Mouse (Mus musculus) hindbrain, embryonic 10.5 days (tissue): ENCODE measurements around the gene Cntrl. TPM values are rescaled to one million over a fixed set of nuclear protein-coding genes. Genes with fewer than 3 reads are reported as not detected.

Source experiments
- DNase-seq: peaks from one replicate; pipeline ENCODE4 v3.0.0-alpha.2; 2017; ENCODE audit warnings: low spot score
- H3K27ac ChIP-seq: fragments of 300-500 bp; sonication (generic); 2 replicates; pipeline ENCODE4 v1.5.1; 2016; ENCODE audit warnings: mild to moderate bottlenecking, moderate library complexity
- H3K27me3 ChIP-seq: fragments of 300-500 bp; sonication (generic); 2 replicates; pipeline ENCODE4 v1.6.1; 2016; ENCODE audit warnings: mild to moderate bottlenecking; ENCODE audit not compliant: poor library complexity, insufficient read depth, severe bottlenecking
- H3K36me3 ChIP-seq: fragments of 300-500 bp; sonication (generic); 2 replicates; pipeline ENCODE4 v1.6.1; 2016; ENCODE audit warnings: mild to moderate bottlenecking, moderate library complexity
- H3K4me1 ChIP-seq: fragments of 300-500 bp; sonication (generic); replicated peaks from 2 replicates; pipeline ENCODE4 v1.6.1; 2016; ENCODE audit warnings: mild to moderate bottlenecking
- H3K4me3 ChIP-seq: fragments of 300-500 bp; sonication (generic); 2 replicates; pipeline ENCODE4 v1.5.1; 2016; ENCODE audit warnings: mild to moderate bottlenecking, moderate library complexity
- H3K9me3 ChIP-seq: fragments of 300-500 bp; sonication (generic); 2 replicates; pipeline ENCODE4 v1.6.1; 2016; ENCODE audit warnings: mild to moderate bottlenecking, moderate library complexity
- WGBS: fragments of 180-500 bp; shearing (Covaris S2); methylation state at CpG from one replicate; pipeline ENCODE4 v1.1.7; 2016; 5-methylcytosine and 5-hydroxymethylcytosine counted together
- polyA plus RNA-seq: library from polyadenylated mRNA; unstranded; fragments of >200 nt; fragmentation: Nextera tagmentation; extraction: Ambion mirVana; gene quantifications from 2 replicates; pipeline ENCODE4 v1.2.1, GENCODE M21; 2016

Cntrl gene
- polyA plus RNA-seq, 1 experiment from 2014 or later, result 21.1 TPM

GRCm38 (mm10) chr2:35215363-35215762 lies 106.1 kb downstream of the Cntrl start:
- Histone ChIP-seq H3K27me3 (no peaks in the 10 kb centered on the region), H3K9me3 (no peaks in the 10 kb centered on the region), H3K27ac (peak overlapping the region; percentile 88), H3K36me3 (no peaks in the 10 kb centered on the region), H3K4me1 (peaks cover 18% of the 10 kb centered on the region), H3K4me3 (peak overlapping the region; percentile 25)
- WGBS, result 45% methylated on average over 14 of the region's 14 CpGs
- peak; percentile 38 for DNase-seq

DNA sequence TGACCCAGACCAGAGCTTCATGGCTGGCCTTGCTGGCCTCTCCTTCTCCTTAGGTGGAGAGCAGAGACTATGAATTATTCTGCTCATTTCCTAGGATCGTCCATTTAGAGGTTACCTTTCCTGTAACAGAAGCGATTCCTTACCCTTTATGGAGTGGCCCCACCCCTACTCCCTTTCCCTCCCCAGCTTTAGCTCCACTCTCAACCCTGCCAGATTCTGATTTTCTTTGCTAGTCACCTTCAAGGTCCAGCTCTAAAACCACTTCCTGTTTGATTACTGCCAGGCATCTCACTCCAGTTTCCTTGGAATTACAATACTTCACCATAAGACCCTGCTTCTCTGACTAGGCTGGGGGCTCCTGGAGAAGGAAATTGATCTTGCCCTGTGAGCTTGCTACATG lies 107.4 kb downstream of the Cntrl start:
- no peak overlapping the region for H3K4me3 ChIP-seq
- no peaks in the 10 kb centered on the region for H3K27me3 ChIP-seq
- H3K27ac ChIP-seq, result no peak overlapping the region
- H3K36me3 ChIP-seq, result no peaks in the 10 kb centered on the region
- DNase-seq, result no peak
- 89% methylated on average over 2 of the region's 2 CpGs for WGBS
- no peaks in the 10 kb centered on the region for H3K9me3 ChIP-seq
- peaks cover 18% of the 10 kb centered on the region for H3K4me1 ChIP-seq

DNA sequence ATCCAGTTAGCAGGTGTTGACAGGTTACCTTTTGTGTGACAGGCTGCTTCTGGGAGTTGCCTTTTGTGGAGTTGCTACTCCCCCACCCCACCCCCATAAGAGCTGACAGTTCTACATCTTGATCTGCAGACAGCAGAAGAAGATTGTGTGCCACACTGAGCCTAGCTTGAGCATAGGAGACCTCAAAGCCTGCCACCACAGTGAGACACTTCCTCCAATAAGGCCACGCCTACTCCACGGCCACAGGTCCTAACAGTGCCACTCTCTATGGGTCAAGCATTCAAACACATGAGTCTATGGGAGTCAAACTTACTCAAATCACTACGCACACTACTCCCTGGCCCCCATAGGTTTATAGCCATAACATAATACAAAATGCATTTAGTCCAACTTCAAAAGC lies 109.4 kb downstream of the Cntrl start:
- 90% methylated on average over 3 of the region's 3 CpGs for WGBS
- DNase-seq, result no peak
- no peaks in the 10 kb centered on the region for H3K9me3 ChIP-seq

DNA sequence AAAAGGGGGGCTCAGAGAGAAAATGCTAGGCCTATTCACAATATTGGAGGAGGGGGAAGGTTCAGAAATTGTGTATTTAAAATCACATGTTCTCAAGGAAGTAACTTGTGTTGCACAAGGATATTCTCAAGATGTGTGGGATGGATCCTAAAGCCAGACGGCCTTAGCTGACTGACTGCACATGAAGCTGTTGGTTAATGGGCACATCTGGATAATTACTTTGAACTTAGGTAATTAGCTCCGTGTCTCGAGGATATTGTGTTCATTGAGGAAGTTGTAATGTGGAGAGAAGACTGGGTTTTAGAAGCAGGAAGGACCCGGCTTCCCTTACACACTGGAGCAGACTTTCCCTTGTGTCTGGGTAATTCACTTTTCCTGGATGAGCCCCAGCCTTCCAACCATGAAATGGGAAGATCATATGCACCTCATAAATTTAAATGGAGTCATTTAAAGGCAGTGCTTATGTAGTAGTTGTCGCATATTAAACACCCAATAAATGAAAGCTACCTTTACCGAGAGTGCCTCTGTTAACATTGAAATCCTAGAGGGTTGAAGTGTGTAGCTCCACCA lies 113.6 kb downstream of the Cntrl start:
- Histone ChIP-seq H3K27ac (no peak overlapping the region), H3K27me3 (no peaks in the 10 kb centered on the region), H3K36me3 (no peaks in the 10 kb centered on the region), H3K9me3 (no peaks in the 10 kb centered on the region), H3K4me3 (no peak overlapping the region), H3K4me1 (0 out of 2 replicates have a peak, but pooled peaks cover 2% of the 10 kb centered on the region)
- DNase-seq, result no peak
- 80% methylated on average over 6 of the region's 6 CpGs for WGBS

More for the DNA sequence above, 109.4 kb downstream of the Cntrl start:
- no peak overlapping the region for H3K4me3 ChIP-seq
- H3K27ac ChIP-seq, result no peak overlapping the region
- H3K36me3 ChIP-seq, result no peaks in the 10 kb centered on the region
- peaks cover 18% of the 10 kb centered on the region for H3K4me1 ChIP-seq
- H3K27me3 ChIP-seq, result no peaks in the 10 kb centered on the region

DNA sequence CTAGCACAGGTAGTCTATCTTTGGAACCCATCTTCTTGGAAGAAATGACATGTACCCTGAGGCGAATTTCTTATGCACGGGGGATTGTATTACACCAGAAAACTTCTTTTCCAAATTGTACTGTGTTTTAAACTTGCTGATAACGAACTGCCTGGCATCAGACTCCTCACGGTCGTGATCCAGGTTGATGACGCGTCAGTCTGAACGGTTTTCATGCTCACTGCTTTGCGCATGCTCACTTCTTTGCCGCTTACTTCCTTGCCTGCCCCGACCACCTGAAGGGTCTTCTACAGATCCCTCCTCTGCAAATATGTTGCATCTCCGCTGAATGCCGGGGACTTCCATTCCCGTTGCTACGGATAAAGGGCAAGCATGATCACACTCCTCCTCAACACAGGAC lies 115.0 kb downstream of the Cntrl start:
- WGBS, result 93% methylated on average over 15 of the region's 15 CpGs
- Histone ChIP-seq H3K9me3 (no peaks in the 10 kb centered on the region), H3K36me3 (no peaks in the 10 kb centered on the region), H3K27ac (no peak overlapping the region), H3K4me1 (0 out of 2 replicates have a peak, but pooled peaks cover 15% of the 10 kb centered on the region), H3K27me3 (no peaks in the 10 kb centered on the region), H3K4me3 (no peak overlapping the region)
- no peak for DNase-seq

DNA sequence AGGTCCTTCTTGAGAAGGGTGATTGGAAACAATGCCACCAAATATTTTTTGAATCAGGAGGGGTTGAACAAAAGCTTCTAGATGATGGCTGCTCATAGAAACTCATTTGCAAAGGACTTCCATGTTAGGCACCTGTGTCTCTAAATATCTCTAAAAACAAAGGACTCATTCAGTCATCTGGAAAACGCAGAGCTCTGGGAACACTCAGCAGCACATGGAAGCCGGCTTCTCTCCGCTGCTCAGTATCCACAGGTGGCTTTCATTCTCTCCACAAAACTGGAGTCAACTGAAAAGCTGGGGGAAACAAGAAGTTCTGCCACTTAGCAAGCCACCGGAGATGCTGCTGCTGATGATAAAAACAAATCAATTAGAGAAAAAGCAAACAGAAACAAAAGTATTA lies 118.9 kb downstream of the Cntrl start:
- Histone ChIP-seq H3K27ac (no peak overlapping the region), H3K4me3 (no peak overlapping the region), H3K9me3 (no peaks in the 10 kb centered on the region), H3K36me3 (no peaks in the 10 kb centered on the region), H3K4me1 (peaks cover 29% of the 10 kb centered on the region), H3K27me3 (no peaks in the 10 kb centered on the region)
- DNase-seq, result no peak
- WGBS, result 42% methylated on average over 4 of the region's 4 CpGs

Other genes with a start within 250 kb of the Cntrl start
- gene Cutal, start 235.1 kb upstream of the Cntrl start, polyA plus RNA-seq, result 0.16 TPM in 1 of 2 replicates, not detected in the other
- 114 and 136 TPM in 2 replicates for gene Psmd5, start 234.5 kb upstream of the Cntrl start, polyA plus RNA-seq
- 1.9 and 2.1 TPM in 2 replicates for gene Phf19, start 195.5 kb upstream of the Cntrl start, polyA plus RNA-seq
- 0.27 and 0.67 TPM in 2 replicates for gene Traf1, start 147.7 kb upstream of the Cntrl start, polyA plus RNA-seq
- 0.44 TPM in 1 of 2 replicates, not detected in the other for gene Hc, start 48.1 kb upstream of the Cntrl start, polyA plus RNA-seq
- 0.12 TPM in 1 of 2 replicates, not detected in the other for gene AI182371, start 7.9 kb upstream of the Cntrl start, polyA plus RNA-seq
- gene Rab14, start 91.6 kb downstream of the Cntrl start, polyA plus RNA-seq, result 254 and 286 TPM in 2 replicates
- 20.4 and 33.7 TPM in 2 replicates for gene Gsn, start 146.9 kb downstream of the Cntrl start, polyA plus RNA-seq
- gene Stom, start 227.5 kb downstream of the Cntrl start, polyA plus RNA-seq, result 14.8 and 17.0 TPM in 2 replicates